Mouse (Mus musculus): ENCODE results near the gene Mgat4b. TPM values are rescaled to one million over a fixed set of nuclear protein-coding genes. Genes with fewer than 3 reads are reported as not detected.
A peak's percentile ranks its signal among the peaks of the same experiment; 100 is the strongest.

Mgat4b gene
- polyA plus RNA-seq, 1 experiment: 23.6 TPM

- Histone ChIP-seq H3K36me3 (ENCODE audit: control insufficient read depth) (peaks cover 68% of the 10 kb centered on the region), H3K4me3 (replicated peaks) (peak overlapping the region; percentile 29), H3K27me3 (ENCODE audit: control insufficient read depth) (no peaks in the 10 kb centered on the region), H3K4me1 (ENCODE audit: control insufficient read depth) (peaks cover 50% of the 10 kb centered on the region), H3K9me3 (ENCODE audit: control insufficient read depth, low read length) (no peaks in the 10 kb centered on the region)
- no peak for TF ChIP-seq TAL1 (IDR thresholded peaks at IDR 0.05; ENCODE audit: low read length)
- no peak for TF ChIP-seq GATA1 (IDR thresholded peaks at IDR 0.05; ENCODE audit: low read length)
Measured at GRCm38 (mm10) chr11:50208039-50208438, 2.7 kb upstream of the Mgat4b start.

DNA sequence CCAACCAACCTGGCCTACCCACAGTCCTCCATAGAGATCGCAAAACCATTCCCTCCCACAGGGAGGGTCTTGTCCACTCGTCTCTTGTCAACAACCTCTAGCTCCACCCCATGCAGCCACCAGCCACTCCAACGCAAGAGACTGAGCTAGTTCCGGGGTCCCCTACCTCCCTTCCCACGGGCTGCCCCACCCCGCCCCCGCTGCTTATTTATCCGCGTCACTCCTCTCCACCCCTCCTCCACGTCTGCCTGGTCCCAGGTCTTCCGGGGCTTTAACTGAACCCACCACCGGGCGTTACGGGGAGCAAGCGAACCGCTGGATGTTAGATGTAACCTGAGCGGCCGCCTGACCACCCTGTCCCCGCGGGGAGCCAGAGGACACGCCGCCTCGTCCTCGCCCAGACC is 587 bp upstream of the Mgat4b start:
- Histone ChIP-seq H3K4me3 (replicated peaks) (peak overlapping the region; percentile 98), H3K4me1 (ENCODE audit: control insufficient read depth) (peaks cover 58% of the 10 kb centered on the region), H3K9me3 (ENCODE audit: control insufficient read depth, low read length) (no peaks in the 10 kb centered on the region), H3K27me3 (ENCODE audit: control insufficient read depth) (no peaks in the 10 kb centered on the region), H3K36me3 (ENCODE audit: control insufficient read depth) (peaks cover 53% of the 10 kb centered on the region)
- TF ChIP-seq TAL1 (IDR thresholded peaks at IDR 0.05; ENCODE audit: low read length): no peak
- no peak for TF ChIP-seq GATA1 (IDR thresholded peaks at IDR 0.05; ENCODE audit: low read length)

- Histone ChIP-seq H3K4me1 (ENCODE audit: control insufficient read depth) (peaks cover 72% of the 10 kb centered on the region), H3K36me3 (ENCODE audit: control insufficient read depth) (peaks cover 46% of the 10 kb centered on the region), H3K27me3 (ENCODE audit: control insufficient read depth) (no peaks in the 10 kb centered on the region), H3K9me3 (ENCODE audit: control insufficient read depth, low read length) (no peaks in the 10 kb centered on the region), H3K4me3 (replicated peaks) (peak overlapping the region; percentile 98)
- TF ChIP-seq TAL1 (IDR thresholded peaks at IDR 0.05; ENCODE audit: low read length) (no peak), GATA1 (IDR thresholded peaks at IDR 0.05; ENCODE audit: low read length) (no peak)
Measured at GRCm38 (mm10) chr11:50211322-50212059, 801 bp downstream of the Mgat4b start.

DNA sequence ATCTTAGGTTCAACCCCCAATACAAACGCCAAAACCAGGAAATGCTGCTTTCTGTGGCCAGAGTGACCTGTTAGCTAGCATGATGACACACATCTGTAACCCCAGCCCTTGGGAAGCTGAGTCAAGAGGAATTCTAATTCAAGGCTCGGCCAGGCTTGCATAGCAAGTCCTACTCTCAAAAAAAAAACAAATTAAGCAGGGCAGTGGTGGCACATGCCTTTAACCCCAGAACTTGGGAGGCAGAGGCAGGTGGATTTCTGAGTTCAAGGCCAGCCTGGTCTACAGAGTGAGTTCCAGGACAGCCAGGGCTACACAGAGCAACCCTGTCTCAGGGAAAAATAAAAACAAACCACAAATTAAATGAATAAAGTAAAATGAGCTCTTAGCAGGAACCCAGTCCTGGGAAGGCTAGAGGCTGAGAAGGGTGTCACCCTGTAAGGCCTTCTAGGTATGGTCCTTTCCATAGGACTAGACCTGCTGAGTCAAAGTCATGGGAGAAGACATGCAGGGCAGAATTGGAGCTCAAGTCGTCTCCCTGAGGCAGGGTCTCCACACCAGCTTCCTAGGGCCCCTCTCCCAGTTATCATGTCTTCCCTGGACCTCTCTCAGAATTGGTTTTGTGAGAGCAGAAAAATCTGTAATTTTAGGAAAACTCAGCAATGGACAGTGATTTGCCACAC is 1.5 kb downstream of the Mgat4b start:
- no peak for TF ChIP-seq TAL1 (IDR thresholded peaks at IDR 0.05; ENCODE audit: low read length)
- TF ChIP-seq GATA1 (IDR thresholded peaks at IDR 0.05; ENCODE audit: low read length): no peak
- Histone ChIP-seq H3K9me3 (ENCODE audit: control insufficient read depth, low read length) (no peaks in the 10 kb centered on the region), H3K27me3 (ENCODE audit: control insufficient read depth) (no peaks in the 10 kb centered on the region), H3K4me1 (ENCODE audit: control insufficient read depth) (peaks cover 76% of the 10 kb centered on the region), H3K4me3 (replicated peaks) (no peak overlapping the region), H3K36me3 (ENCODE audit: control insufficient read depth) (peaks cover 46% of the 10 kb centered on the region)

DNA sequence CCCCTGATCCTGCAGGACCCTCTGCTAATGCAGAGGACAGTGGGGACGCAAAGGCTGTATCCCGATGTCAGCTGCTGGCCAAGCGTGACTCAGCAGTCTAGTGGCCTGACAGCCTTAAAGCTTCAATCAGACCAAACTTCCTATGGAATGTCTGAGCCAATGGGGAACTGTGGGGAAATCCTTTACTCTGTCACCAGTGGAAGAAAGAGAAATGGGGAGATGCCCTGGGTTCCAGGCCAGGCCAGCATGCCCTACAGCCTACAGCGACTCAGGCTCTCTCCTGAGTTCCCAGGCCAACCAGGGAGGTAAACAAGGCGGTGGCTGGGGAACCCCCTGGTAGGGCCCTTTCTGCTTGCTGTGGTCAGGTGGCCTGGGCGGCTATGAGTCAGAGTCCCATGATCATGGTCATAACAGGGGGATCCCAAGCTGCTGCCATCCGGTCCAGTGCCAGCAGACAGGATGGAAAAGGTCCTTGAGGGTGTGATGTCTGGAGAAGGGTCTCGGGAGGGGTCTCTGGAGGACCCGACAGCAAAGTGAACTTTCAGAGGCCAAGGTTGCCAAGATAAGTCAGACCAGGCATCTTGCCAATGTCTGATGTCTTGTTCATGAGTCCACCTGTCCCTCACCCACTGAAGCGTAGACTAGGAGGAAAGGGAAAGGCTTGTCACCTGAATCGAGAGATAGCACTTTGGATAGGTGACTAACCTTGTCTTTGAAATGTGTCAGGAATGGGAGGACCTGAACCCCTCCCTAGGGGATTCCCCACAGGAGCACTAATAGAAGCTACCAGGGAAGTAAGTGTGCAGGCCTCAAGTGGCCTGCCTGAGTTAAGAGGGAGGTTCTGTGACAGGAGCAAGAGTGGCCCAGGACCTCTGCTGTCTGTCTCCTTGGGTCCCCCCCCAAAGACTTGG is 2.4 kb downstream of the Mgat4b start:
- peaks cover 43% of the 10 kb centered on the region for H3K36me3 ChIP-seq (ENCODE audit: control insufficient read depth)
- H3K27me3 ChIP-seq (ENCODE audit: control insufficient read depth): no peaks in the 10 kb centered on the region
- no peak overlapping the region for H3K4me3 ChIP-seq (replicated peaks)
- H3K9me3 ChIP-seq (ENCODE audit: control insufficient read depth, low read length): no peaks in the 10 kb centered on the region
- TF ChIP-seq GATA1 (IDR thresholded peaks at IDR 0.05; ENCODE audit: low read length) (no peak), TAL1 (IDR thresholded peaks at IDR 0.05; ENCODE audit: low read length) (no peak)
- peaks cover 77% of the 10 kb centered on the region for H3K4me1 ChIP-seq (ENCODE audit: control insufficient read depth)

GRCm38 (mm10) chr11:50214631-50215030 is 3.9 kb downstream of the Mgat4b start:
- TF ChIP-seq GATA1 (IDR thresholded peaks at IDR 0.05; ENCODE audit: low read length): no peak
- no peak for TF ChIP-seq TAL1 (IDR thresholded peaks at IDR 0.05; ENCODE audit: low read length)

DNA sequence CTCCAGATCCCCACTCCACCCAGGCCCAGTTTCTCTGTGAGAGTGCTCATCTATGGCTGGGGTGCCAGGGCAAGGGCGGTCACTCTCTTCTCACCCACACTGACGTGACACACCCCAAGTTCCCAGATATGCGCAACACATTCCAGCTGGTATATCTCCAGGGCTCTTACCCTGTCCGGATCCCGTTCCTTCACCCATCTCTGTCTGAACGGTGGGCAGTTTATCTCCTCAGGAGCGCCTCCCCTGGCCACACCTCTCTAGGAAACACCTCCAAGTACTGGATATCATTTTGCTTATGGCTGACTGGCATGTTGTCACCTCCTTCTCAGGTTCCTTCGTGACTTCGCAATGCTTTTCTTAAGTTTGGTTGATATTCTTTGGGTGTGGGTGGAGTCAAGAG is 4.9 kb downstream of the Mgat4b start:
- TF ChIP-seq GATA1 (IDR thresholded peaks at IDR 0.05; ENCODE audit: low read length) (no peak), TAL1 (IDR thresholded peaks at IDR 0.05; ENCODE audit: low read length) (no peak)
- Histone ChIP-seq H3K4me1 (ENCODE audit: control insufficient read depth) (peaks cover 84% of the 10 kb centered on the region), H3K36me3 (ENCODE audit: control insufficient read depth) (peaks cover 46% of the 10 kb centered on the region), H3K4me3 (replicated peaks) (peak overlapping the region; percentile 31), H3K27me3 (ENCODE audit: control insufficient read depth) (no peaks in the 10 kb centered on the region), H3K9me3 (ENCODE audit: control insufficient read depth, low read length) (no peaks in the 10 kb centered on the region)

More at GRCm38 (mm10) chr11:50214631-50215030, 3.9 kb downstream of the Mgat4b start:
- Histone ChIP-seq H3K27me3 (ENCODE audit: control insufficient read depth) (no peaks in the 10 kb centered on the region), H3K4me1 (ENCODE audit: control insufficient read depth) (peaks cover 82% of the 10 kb centered on the region), H3K4me3 (replicated peaks) (no peak overlapping the region), H3K36me3 (ENCODE audit: control insufficient read depth) (peaks cover 37% of the 10 kb centered on the region), H3K9me3 (ENCODE audit: control insufficient read depth, low read length) (no peaks in the 10 kb centered on the region)

GRCm38 (mm10) chr11:50216724-50217366 is 6.2 kb downstream of the Mgat4b start:
- Histone ChIP-seq H3K4me3 (replicated peaks) (no peak overlapping the region), H3K4me1 (ENCODE audit: control insufficient read depth) (peaks cover 78% of the 10 kb centered on the region), H3K9me3 (ENCODE audit: control insufficient read depth, low read length) (no peaks in the 10 kb centered on the region), H3K36me3 (ENCODE audit: control insufficient read depth) (peaks cover 58% of the 10 kb centered on the region), H3K27me3 (ENCODE audit: control insufficient read depth) (no peaks in the 10 kb centered on the region)
- TF ChIP-seq GATA1 (IDR thresholded peaks at IDR 0.05; ENCODE audit: low read length): 0 out of 2 replicates have a peak, but pooled peaks have one; percentile 7
- TF ChIP-seq TAL1 (IDR thresholded peaks at IDR 0.05; ENCODE audit: low read length): no peak
